Mouse (Mus musculus) heart, embryonic 14.5 days (tissue): ENCODE measurements around the gene Rad9a. TPM values are rescaled to one million over a fixed set of nuclear protein-coding genes. Genes with fewer than 3 reads are reported as not detected.

ENCODE experiments used
- ATAC-seq: fragments of 200-750 bp; cut with Nextera tagmentation; 2 replicates; pipeline ENCODE4 v1.8.0; 2017; ENCODE audit warnings: low read depth, moderate TSS enrichment; ENCODE audit not compliant: insufficient number of reproducible peaks, insufficient read depth, low FRiP score
- H3K27ac ChIP-seq, 2 experiments: fragments of 200-500 bp in 1 of 2; fragments of 300-500 bp in 1 of 2; sonication (generic) in 1 of 2; replicated peaks in 1 of 2; 2 replicates each; pipeline ENCODE4 v1.5.1; 2012 to 2014; ENCODE audit warnings: low read depth in 2 of 2, low read length in 2 of 2, control low read depth in 1 of 2, mild to moderate bottlenecking in 1 of 2, mixed read lengths in 1 of 2; ENCODE audit not compliant: control insufficient read depth in 1 of 2, insufficient read depth in 1 of 2
- H3K27me3 ChIP-seq: fragments of 300-500 bp; sonication (generic); 2 replicates; pipeline ENCODE4 v1.6.1; 2014; ENCODE audit warnings: mild to moderate bottlenecking, low read length, control low read depth; ENCODE audit not compliant: control insufficient read depth, insufficient read depth
- H3K36me3 ChIP-seq: fragments of 300-500 bp; sonication (generic); 2 replicates; pipeline ENCODE4 v1.6.1; 2014; ENCODE audit warnings: mild to moderate bottlenecking, control low read depth, low read length, mixed read lengths; ENCODE audit not compliant: control insufficient read depth, insufficient read depth
- H3K4me1 ChIP-seq, 2 experiments: fragments of 200-500 bp in 1 of 2; fragments of 300-500 bp in 1 of 2; sonication (generic) in 1 of 2; 2 replicates each; pipeline ENCODE4 v1.6.1; 2012 to 2014; ENCODE audit warnings: low read length in 2 of 2, control low read depth in 1 of 2, mixed read lengths in 1 of 2; ENCODE audit not compliant: control insufficient read depth in 2 of 2, insufficient read depth in 2 of 2
- H3K4me2 ChIP-seq: fragments of 300-500 bp; sonication (generic); 2 replicates; pipeline ENCODE4 v1.6.1; 2014; ENCODE audit warnings: mild to moderate bottlenecking, low read length
- H3K4me3 ChIP-seq, 2 experiments: fragments of 200-500 bp in 1 of 2; fragments of 300-500 bp in 1 of 2; sonication (generic) in 1 of 2; 2 replicates each; pipeline ENCODE4 v1.5.1; 2012 to 2014; ENCODE audit warnings: low read length in 2 of 2, mild to moderate bottlenecking in 2 of 2, control low read depth in 1 of 2, low read depth in 1 of 2, moderate library complexity in 1 of 2; ENCODE audit not compliant: control insufficient read depth in 1 of 2, insufficient read depth in 1 of 2
- H3K9ac ChIP-seq: fragments of 300-500 bp; sonication (generic); 2 replicates; pipeline ENCODE4 v1.6.1; 2014; ENCODE audit warnings: mild to moderate bottlenecking, low read length
- H3K9me3 ChIP-seq: fragments of 300-500 bp; sonication (generic); 2 replicates; pipeline ENCODE4 v1.6.1; 2016; ENCODE audit warnings: low read length, control low read depth; ENCODE audit not compliant: control insufficient read depth
- WGBS: fragments of 180-500 bp; shearing (Covaris S2); extraction: QIAGEN DNeasy Blood & Tissue Kit; methylation state at CpG from one replicate; pipeline ENCODE4 v1.1.7; 2014; 5-methylcytosine and 5-hydroxymethylcytosine counted together
- polyA plus RNA-seq: library from polyadenylated mRNA; unstranded; fragments of >200 nt; fragmentation: Nextera tagmentation; extraction: Ambion mirVana; gene quantifications from 2 replicates; pipeline ENCODE4 v1.2.1, GENCODE M21; 2014

Rad9a gene
- polyA plus RNA-seq, 1 experiment from 2014 or later = 18.5 TPM

GRCm38 (mm10) chr19:4232186-4232572, 30.7 kb upstream of the Rad9a start:
- Histone ChIP-seq H3K36me3 (no peaks in the 10 kb centered on the region), H3K4me3 (peak overlapping the region; percentile 53 to 77), H3K4me2 (peak overlapping the region; percentile 68), H3K27me3 (peaks cover 9% of the 10 kb centered on the region), H3K9ac (peak overlapping the region; percentile 73), H3K27ac (peak overlapping the region; percentile 73 to 85), H3K9me3 (no peaks in the 10 kb centered on the region), H3K4me1 (peaks cover 4 to 5% of the 10 kb centered on the region in 2 experiments)
- 18% methylated on average over 2 of the region's 2 CpGs for WGBS
- ATAC-seq = no peak

GRCm38 (mm10) chr19:4231253-4232185, 30.1 kb upstream of the Rad9a start, which contains the start of gene Pold4:
Gene Pold4, plus strand, starts transcription at chr19:4231899.
- no peaks in the 10 kb centered on the region for H3K9me3 ChIP-seq
- WGBS = 7% methylated on average over 26 of the region's 26 CpGs
- H3K4me1 ChIP-seq = peaks cover 4 to 5% of the 10 kb centered on the region in 2 experiments
- H3K36me3 ChIP-seq = no peaks in the 10 kb centered on the region
- peaks cover 13% of the 10 kb centered on the region for H3K27me3 ChIP-seq
- H3K9ac ChIP-seq = peak within 1 kb of the TSS; percentile 73
- peak within 1 kb of the TSS; percentile 68 for H3K4me2 ChIP-seq
- H3K4me3 ChIP-seq = peak within 1 kb of the TSS; percentile 53 to 77
- peak; percentile 84 for ATAC-seq
- peak within 1 kb of the TSS; percentile 73 to 85 for H3K27ac ChIP-seq

- 56% methylated on average over 8 of the region's 8 CpGs for WGBS
- Histone ChIP-seq H3K36me3 (no peaks in the 10 kb centered on the region), H3K9me3 (no peaks in the 10 kb centered on the region), H3K4me2 (no peak overlapping the region), H3K27ac (no peak overlapping the region; a peak in 1 of 4 replicates), H3K4me3 (no peak overlapping the region), H3K4me1 (peaks cover 4 to 5% of the 10 kb centered on the region in 2 experiments), H3K9ac (no peak overlapping the region), H3K27me3 (peaks cover 13% of the 10 kb centered on the region)
- ATAC-seq = no peak
Measured at GRCm38 (mm10) chr19:4230415-4230814, 29.0 kb upstream of the Rad9a start.

- H3K36me3 ChIP-seq = no peaks in the 10 kb centered on the region
- H3K9me3 ChIP-seq = no peaks in the 10 kb centered on the region
- WGBS = 30% methylated on average over 9 of the region's 9 CpGs
- H3K27ac ChIP-seq = no peak overlapping the region
- no peak for ATAC-seq
- peaks cover 13% of the 10 kb centered on the region for H3K27me3 ChIP-seq
- H3K4me2 ChIP-seq = no peak overlapping the region
- H3K4me1 ChIP-seq = peaks cover 4 to 5% of the 10 kb centered on the region in 2 experiments
- no peak overlapping the region for H3K4me3 ChIP-seq
- H3K9ac ChIP-seq = no peak overlapping the region; the same call in 1 of the 2 replicates
Measured at GRCm38 (mm10) chr19:4229451-4230076, 28.1 kb upstream of the Rad9a start.

GRCm38 (mm10) chr19:4228891-4229290, 27.4 kb upstream of the Rad9a start:
- H3K9ac ChIP-seq = no peak overlapping the region
- 68% methylated on average over 4 of the region's 4 CpGs for WGBS
- H3K4me2 ChIP-seq = no peak overlapping the region
- ATAC-seq = no peak
- H3K4me3 ChIP-seq = no peak overlapping the region
- H3K27ac ChIP-seq = no peak overlapping the region
- no peaks in the 10 kb centered on the region for H3K9me3 ChIP-seq
- H3K27me3 ChIP-seq = peaks cover 13% of the 10 kb centered on the region
- H3K36me3 ChIP-seq = no peaks in the 10 kb centered on the region
- H3K4me1 ChIP-seq = peaks cover 4 to 5% of the 10 kb centered on the region in 2 experiments

GRCm38 (mm10) chr19:4227894-4228678, 26.6 kb upstream of the Rad9a start:
- Histone ChIP-seq H3K9me3 (no peaks in the 10 kb centered on the region), H3K4me2 (no peak overlapping the region), H3K4me3 (no peak overlapping the region), H3K36me3 (no peaks in the 10 kb centered on the region), H3K4me1 (peaks cover 4 to 5% of the 10 kb centered on the region in 2 experiments), H3K27me3 (peaks cover 13% of the 10 kb centered on the region), H3K27ac (no peak overlapping the region), H3K9ac (no peak overlapping the region)
- ATAC-seq = 0 out of 2 replicates have a peak, but pooled peaks have one; percentile 9
- 16% methylated on average over 8 of the region's 8 CpGs for WGBS

GRCm38 (mm10) chr19:4227446-4227845, 26.0 kb upstream of the Rad9a start:
- Histone ChIP-seq H3K4me3 (no peak overlapping the region), H3K27ac (no peak overlapping the region), H3K36me3 (no peaks in the 10 kb centered on the region), H3K4me1 (peaks cover 3 to 5% of the 10 kb centered on the region in 2 experiments), H3K9ac (no peak overlapping the region), H3K4me2 (no peak overlapping the region), H3K27me3 (peaks cover 14% of the 10 kb centered on the region), H3K9me3 (no peaks in the 10 kb centered on the region)
- ATAC-seq = no peak
- WGBS = 57% methylated on average over 5 of the region's 5 CpGs
